Mouse (Mus musculus) heart, embryonic 15.5 days (tissue): ENCODE data around the gene Cryge. TPM values are rescaled to one million over a fixed set of nuclear protein-coding genes. Genes with fewer than 3 reads are reported as not detected.

ENCODE experiments used
- ATAC-seq: fragments of 200-750 bp; cut with Nextera tagmentation; replicated peaks from 2 replicates; pipeline ENCODE4 v1.8.0; 2017; ENCODE audit warnings: low read depth, moderate TSS enrichment; ENCODE audit not compliant: insufficient number of reproducible peaks, insufficient read depth, low FRiP score
- H3K27ac ChIP-seq: fragments of 300-500 bp; sonication (generic); 2 replicates; pipeline ENCODE4 v1.5.1; 2015; ENCODE audit warnings: mild to moderate bottlenecking, inconsistent platforms
- H3K27me3 ChIP-seq: fragments of 300-500 bp; sonication (generic); 2 replicates; pipeline ENCODE4 v1.6.1; 2015; ENCODE audit warnings: inconsistent platforms
- H3K36me3 ChIP-seq: fragments of 300-500 bp; sonication (generic); 2 replicates; pipeline ENCODE4 v1.6.1; 2015; ENCODE audit warnings: mild to moderate bottlenecking, inconsistent platforms
- H3K4me1 ChIP-seq: fragments of 300-500 bp; sonication (generic); replicated peaks from 2 replicates; pipeline ENCODE4 v1.6.1; 2015; ENCODE audit warnings: inconsistent platforms
- H3K4me2 ChIP-seq: fragments of 300-500 bp; sonication (generic); 2 replicates; pipeline ENCODE4 v1.6.1; 2015; ENCODE audit warnings: inconsistent platforms, mild to moderate bottlenecking, moderate library complexity
- H3K4me3 ChIP-seq: fragments of 300-500 bp; sonication (generic); 2 replicates; pipeline ENCODE4 v1.5.1; 2015; ENCODE audit warnings: mild to moderate bottlenecking, inconsistent platforms
- H3K9ac ChIP-seq: fragments of 300-500 bp; sonication (generic); 2 replicates; pipeline ENCODE4 v1.6.1; 2015; ENCODE audit warnings: mild to moderate bottlenecking, inconsistent platforms
- H3K9me3 ChIP-seq: fragments of 300-500 bp; sonication (generic); replicated peaks from 2 replicates; pipeline ENCODE4 v1.6.1; 2016; ENCODE audit warnings: inconsistent platforms
- whole genome bisulfite sequencing: fragments of 180-500 bp; shearing (Covaris S2); methylation state at CpG from one replicate; pipeline ENCODE4 v1.1.7; 2015; ENCODE audit warnings: mixed read lengths; 5-methylcytosine and 5-hydroxymethylcytosine counted together
- polyA plus RNA-seq: library from polyadenylated mRNA; unstranded; fragments of >200 nt; fragmentation: Nextera tagmentation; extraction: Ambion mirVana; gene quantifications from 2 replicates; pipeline ENCODE4 v1.2.1, GENCODE M21; 2015

The Cryge gene
- polyA plus RNA-seq, 1 experiment from 2014 or later, result not detected

GRCm38 (mm10) chr1:65010153-65010552 is 40.8 kb downstream of the Cryge start:
- Histone ChIP-seq H3K4me1 (no peaks in the 10 kb centered on the region), H3K27ac (no peak overlapping the region), H3K9ac (no peak overlapping the region), H3K4me2 (no peak overlapping the region), H3K9me3 (no peaks in the 10 kb centered on the region), H3K4me3 (no peak overlapping the region), H3K27me3 (no peaks in the 10 kb centered on the region), H3K36me3 (no peaks in the 10 kb centered on the region)
- no peak for ATAC-seq
- 10% methylated on average over 9 of the region's 9 CpGs for WGBS

- no peaks in the 10 kb centered on the region for H3K27me3 ChIP-seq
- 86% methylated on average over 6 of the region's 6 CpGs for WGBS
Observed at GRCm38 (mm10) chr1:65005575-65005974, 45.4 kb downstream of the Cryge start.

GRCm38 (mm10) chr1:65004526-65004925 is 46.4 kb downstream of the Cryge start:
- ATAC-seq, result no peak
- Histone ChIP-seq H3K4me2 (no peak overlapping the region), H3K27me3 (no peaks in the 10 kb centered on the region), H3K4me1 (no peaks in the 10 kb centered on the region), H3K36me3 (no peaks in the 10 kb centered on the region), H3K9me3 (no peaks in the 10 kb centered on the region), H3K4me3 (no peak overlapping the region), H3K27ac (no peak overlapping the region), H3K9ac (no peak overlapping the region)
- WGBS, result 35% methylated on average over 4 of the region's 4 CpGs

More at GRCm38 (mm10) chr1:65005575-65005974, 45.4 kb downstream of the Cryge start:
- Histone ChIP-seq H3K27ac (no peak overlapping the region), H3K4me3 (no peak overlapping the region), H3K4me1 (no peaks in the 10 kb centered on the region), H3K36me3 (no peaks in the 10 kb centered on the region), H3K9me3 (no peaks in the 10 kb centered on the region), H3K9ac (no peak overlapping the region), H3K4me2 (no peak overlapping the region)
- ATAC-seq, result no peak

Other genes with a start within 250 kb of the Cryge start
- 5.8 and 7.7 TPM in 2 replicates for gene Plekhm3, start 94.3 kb downstream of the Cryge start, polyA plus RNA-seq
- 0.64 and 0.84 TPM in 2 replicates for gene Akr1cl, start 18.4 kb downstream of the Cryge start, polyA plus RNA-seq
- gene Crygd, start 12.3 kb upstream of the Cryge start, polyA plus RNA-seq, result not detected in 2 replicates
- gene Crygc, start 22.5 kb upstream of the Cryge start, polyA plus RNA-seq, result not detected in 2 replicates
- gene Crygb, start 31.1 kb upstream of the Cryge start, polyA plus RNA-seq, result 0.63 TPM in 1 of 2 replicates, not detected in the other
- gene Cryga, start 52.2 kb upstream of the Cryge start, polyA plus RNA-seq, result not detected in 2 replicates
- not detected in 2 replicates for gene Gm28845, start 68.4 kb upstream of the Cryge start, polyA plus RNA-seq
- gene D630023F18Rik, start 72.1 kb upstream of the Cryge start, polyA plus RNA-seq, result 0.14 and 0.38 TPM in 2 replicates
- gene Idh1, start 135.4 kb upstream of the Cryge start, polyA plus RNA-seq, result 56.0 and 76.9 TPM in 2 replicates
- gene Pikfyve, start 135.5 kb upstream of the Cryge start, polyA plus RNA-seq, result 5.0 and 6.8 TPM in 2 replicates
- gene Pth2r, start 230.9 kb upstream of the Cryge start, polyA plus RNA-seq, result not detected in 2 replicates